Comparison of ENCODE assay signal across 8 mouse cellular contexts in the genomic region with DNA sequence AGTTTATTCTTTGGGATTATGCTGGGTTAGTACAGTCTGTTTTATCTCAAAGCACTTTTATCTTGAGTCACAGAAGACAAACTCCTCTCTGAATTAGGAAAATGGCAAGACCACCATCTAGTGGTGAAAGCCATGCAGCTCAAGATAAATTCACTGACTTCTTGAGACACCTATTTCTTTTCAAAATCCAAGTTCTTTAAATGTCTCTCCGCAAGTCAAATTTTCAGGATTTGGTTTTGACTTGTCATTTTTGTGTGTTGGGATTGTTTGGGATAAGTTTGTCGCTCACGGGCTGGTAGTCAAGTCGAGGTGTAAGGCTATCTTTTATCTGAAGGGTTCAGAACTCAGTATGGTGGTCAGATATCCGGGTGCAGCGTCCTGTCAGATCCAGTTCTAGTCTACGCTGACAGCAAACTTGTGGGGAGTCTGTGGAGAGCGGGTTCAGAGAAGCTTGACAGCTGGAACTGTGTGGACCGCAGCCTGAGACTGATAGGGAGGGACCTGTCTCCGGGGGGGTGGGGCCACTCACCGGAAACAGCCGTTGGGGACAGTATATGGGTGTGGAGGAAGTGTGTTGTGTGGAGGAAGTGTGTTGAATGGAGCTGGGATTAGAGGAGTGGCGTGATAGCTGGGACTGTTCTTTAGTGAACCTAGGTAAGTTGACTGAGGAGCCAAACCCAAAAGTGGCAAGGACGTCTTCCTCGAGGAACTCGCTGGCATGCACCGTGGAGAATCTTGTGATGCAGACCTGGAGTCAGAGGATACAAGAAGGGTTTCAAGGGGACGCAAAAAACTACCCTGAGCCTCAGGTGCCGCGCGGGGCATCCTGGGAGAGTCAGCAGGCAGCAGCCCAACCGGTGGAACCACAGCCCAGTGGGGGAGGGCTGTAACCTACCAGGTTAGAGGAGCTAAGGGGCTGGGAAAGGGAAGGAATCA. TPM values are rescaled to one million over a fixed set of nuclear protein-coding genes. Genes with fewer than 3 reads are reported as not detected.
DNase-seq lines count a peak whose midpoint lies in the region; ATAC-seq and TF ChIP-seq lines count a peak whose summit lies in the region.

A gene (plus strand): TSS at position 564 of the 936 bp plus-strand sequence.

- H3K36me3 ChIP-seq in hindbrain, embryonic 10.5 days = no peaks in the 10 kb centered on the region
- H3K36me3 ChIP-seq in lung, embryonic 15.5 days = no peaks in the 10 kb centered on the region

- H3K9ac ChIP-seq in lung, embryonic 15.5 days = peak within 1 kb of the TSS; percentile 54

- TF ChIP-seq CTCF in olfactory bulb, adult 2 months (IDR thresholded peaks at IDR 0.05; ENCODE audit: insufficient read depth, low read depth, low read length) = 0 out of 2 replicates have a peak, but pooled peaks have one; percentile 6

- peak within 1 kb of the TSS; percentile 63 for H3K4me3 ChIP-seq in hindbrain, embryonic 10.5 days
- peak within 1 kb of the TSS; percentile 52 for H3K4me3 ChIP-seq in lung, embryonic 15.5 days
- peak within 1 kb of the TSS; percentile 55 for H3K4me3 ChIP-seq in olfactory bulb, adult 2 months (ENCODE audit: insufficient read depth, low read depth, low read length)

- H3K27me3 ChIP-seq in hindbrain, embryonic 10.5 days (ENCODE audit: insufficient read depth, poor library complexity, severe bottlenecking) = no peaks in the 10 kb centered on the region
- no peaks in the 10 kb centered on the region for H3K27me3 ChIP-seq in lung, embryonic 15.5 days

- peak within 1 kb of the TSS; percentile 80 for H3K27ac ChIP-seq in hindbrain, embryonic 10.5 days
- H3K27ac ChIP-seq in lung, embryonic 15.5 days = peak within 1 kb of the TSS; percentile 88
- H3K27ac ChIP-seq in olfactory bulb, adult 2 months (ENCODE audit: insufficient read depth, low read depth, low read length) = no peak within 1 kb of the TSS

- H3K4me1 ChIP-seq in hindbrain, embryonic 10.5 days (replicated peaks) = peaks cover 7% of the 10 kb centered on the region
- H3K4me1 ChIP-seq in lung, embryonic 15.5 days = peaks cover 9% of the 10 kb centered on the region; the same call in 1 of the 2 replicates
- H3K4me1 ChIP-seq in olfactory bulb, adult 2 months (ENCODE audit: control insufficient read depth, insufficient read depth, low read length) = peaks cover 6% of the 10 kb centered on the region

- DNase-seq in Muller cell, postnatal 12 days (ENCODE audit: inconsistent ontology term) = peak; percentile 82
- DNase-seq in cerebellum, adult 8-10 months = peak; percentile 28
- peak; percentile 62 for DNase-seq in forelimb bud, embryonic 11.5 days (ENCODE audit: low read depth, low spot score)
- DNase-seq in hindbrain, embryonic 10.5 days (ENCODE audit: low spot score) = peak; percentile 62
- peak; percentile 40 for DNase-seq in layer of hippocampus, adult 9-10 months (ENCODE audit: low spot score)
- DNase-seq in thymus, adult 18-20 months = peak; percentile 73

- H3K4me2 ChIP-seq in lung, embryonic 15.5 days = peak within 1 kb of the TSS; percentile 93

- peak; percentile 100 for ATAC-seq in lung, embryonic 15.5 days (ENCODE audit: borderline replicate concordance, extremely low read depth, low FRiP score, low TSS enrichment)

- TF ChIP-seq POLR2A in olfactory bulb, adult 2 months (IDR thresholded peaks at IDR 0.05; ENCODE audit: insufficient read depth, low read depth, low read length) = no peak

- WGBS in hindbrain, embryonic 10.5 days = under 1% methylated on average over 22 of the region's 22 CpGs
- WGBS in lung, embryonic 15.5 days = under 1% methylated on average over 22 of the region's 22 CpGs
- WGBS in olfactory bulb, adult 2 months = under 1% methylated on average over 22 of the region's 22 CpGs

- no peaks in the 10 kb centered on the region for H3K9me3 ChIP-seq in hindbrain, embryonic 10.5 days
- H3K9me3 ChIP-seq in lung, embryonic 15.5 days = no peaks in the 10 kb centered on the region

RNA-seq across cellular contexts. Expression of the gene that starts here (rescaled TPM):
- 2.3 and 3.8 TPM in 2 replicates for polyA plus RNA-seq in hindbrain, embryonic 10.5 days (2016; fragmentation: Nextera tagmentation; extraction: Ambion mirVana)
- polyA plus RNA-seq in lung, embryonic 15.5 days (2015; fragmentation: Nextera tagmentation; extraction: Ambion mirVana) = 6.3 and 7.0 TPM in 2 replicates
- polyA plus RNA-seq in olfactory bulb, adult 2 months (2012; ENCODE audit: insufficient read depth, insufficient read length, low replicate concordance, missing spikeins) = not detected in 2 replicates

Comparison
In these comparisons a context has a peak if more than half of its experiments do, and no peak if none do; other contexts are left out.
1. DNase-seq: peak in every context shown above with its lines; median percentile 82 in Muller cell, postnatal 12 days; 73 in thymus, adult 18-20 months; 62 in forelimb bud, embryonic 11.5 days; 62 in hindbrain, embryonic 10.5 days; 40 in layer of hippocampus, adult 9-10 months; 28 in cerebellum, adult 8-10 months.